Mouse (Mus musculus): ENCODE data around the gene Morc2a.

DNA sequence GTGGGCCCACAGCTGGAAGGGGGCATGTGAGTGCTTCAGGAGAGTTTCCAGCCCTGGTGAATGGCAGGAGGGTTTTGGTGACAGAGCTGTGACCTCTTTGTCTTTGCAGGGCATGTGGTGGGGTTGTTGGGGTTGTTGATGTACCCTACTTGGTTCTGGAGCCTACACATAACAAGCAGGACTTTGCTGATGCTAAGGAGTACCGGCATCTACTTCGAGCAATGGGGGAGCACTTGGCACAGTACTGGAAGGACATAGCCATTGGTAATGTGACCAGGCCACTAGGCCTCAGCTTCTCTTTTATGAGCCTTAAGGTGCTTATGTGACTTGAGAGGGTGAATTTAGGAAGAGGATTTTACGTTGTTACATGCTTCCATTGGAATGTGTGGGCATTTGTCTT lies 30.8 kb downstream of the Morc2a start:
- TF ChIP-seq CTCF (IDR thresholded peaks at IDR 0.05; ENCODE audit: low read depth, low read length) = no peak
- no peak for TF ChIP-seq EP300 (IDR thresholded peaks at IDR 0.05; ENCODE audit: insufficient read depth, low read depth, low read length)
- no peak for TF ChIP-seq POLR2A (IDR thresholded peaks at IDR 0.05; ENCODE audit: insufficient read depth, low read length)

Data from ES-Bruce4 (cell line).